Mouse (Mus musculus) liver, embryonic 12.5 days (tissue): ENCODE measurements around the gene Srrd. TPM values are rescaled to one million over a fixed set of nuclear protein-coding genes. Genes with fewer than 3 reads are reported as not detected.

Source experiments
- polyA plus RNA-seq: library from polyadenylated mRNA; unstranded; fragments of >200 nt; fragmentation: Nextera tagmentation; extraction: Ambion mirVana; gene quantifications from 2 replicates; pipeline ENCODE4 v1.2.1, GENCODE M21; 2016

The Srrd gene
- polyA plus RNA-seq, 1 experiment from 2014 or later: 26.1 TPM

Other genes starting within 250 kb of the Srrd start
- 0.73 and 0.77 TPM in 2 replicates for gene Cryba4, start 90.5 kb downstream of the Srrd start, polyA plus RNA-seq
- 0.15 and 0.16 TPM in 2 replicates for gene Crybb1, start 87.2 kb downstream of the Srrd start, polyA plus RNA-seq
- gene Tpst2, start 66.3 kb downstream of the Srrd start, polyA plus RNA-seq: 40.5 and 45.1 TPM in 2 replicates
- 19.7 and 20.7 TPM in 2 replicates for gene Tfip11, start 16.7 kb downstream of the Srrd start, polyA plus RNA-seq
- 17.2 and 18.7 TPM in 2 replicates for gene Hps4, start within 50 bp of the Srrd start, polyA plus RNA-seq
- gene Gm6583, start 13.0 kb upstream of the Srrd start, polyA plus RNA-seq: 0.35 and 0.41 TPM in 2 replicates
- 0.93 and 1.1 TPM in 2 replicates for gene Asphd2, start 51.8 kb upstream of the Srrd start, polyA plus RNA-seq
- gene Gm6588, start 106.4 kb upstream of the Srrd start, polyA plus RNA-seq: not detected in 2 replicates
- gene Sez6l, start 234.1 kb upstream of the Srrd start, polyA plus RNA-seq: 0.06 and 0.10 TPM in 2 replicates